Mouse (Mus musculus): ENCODE data around the gene Ndnf.

The Ndnf gene

DNA sequence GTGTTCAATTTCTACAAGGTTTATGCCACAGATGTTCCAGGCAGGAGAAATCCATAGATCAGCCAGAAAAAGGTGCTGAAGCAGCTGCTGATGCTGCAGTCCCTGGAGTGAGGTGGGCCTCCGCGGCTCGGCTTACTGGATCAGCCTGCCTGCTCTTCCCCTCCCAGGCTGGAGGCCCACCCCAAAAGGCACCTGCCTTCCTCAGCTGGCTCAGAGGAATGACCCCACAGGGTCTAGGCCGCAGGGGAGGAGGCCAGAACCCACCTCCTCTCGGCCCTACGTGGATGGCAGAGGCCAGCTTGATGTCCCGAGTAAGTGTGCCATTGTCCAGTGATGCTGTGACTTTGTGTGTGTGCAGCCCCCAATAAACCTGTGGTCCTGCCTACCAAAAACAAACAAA is 86.8 kb downstream of the Ndnf start:
- no peak for DNase-seq

GRCm38 (mm10) chr6:65759174-65759573 is 87.8 kb downstream of the Ndnf start:
- DNase-seq = no peak

- no peak for DNase-seq
Observed at GRCm38 (mm10) chr6:65760073-65760472, 88.7 kb downstream of the Ndnf start.
